Mouse (Mus musculus): Measurements from ENCODE around the gene Tssk1.

Gene Tssk1

DNA sequence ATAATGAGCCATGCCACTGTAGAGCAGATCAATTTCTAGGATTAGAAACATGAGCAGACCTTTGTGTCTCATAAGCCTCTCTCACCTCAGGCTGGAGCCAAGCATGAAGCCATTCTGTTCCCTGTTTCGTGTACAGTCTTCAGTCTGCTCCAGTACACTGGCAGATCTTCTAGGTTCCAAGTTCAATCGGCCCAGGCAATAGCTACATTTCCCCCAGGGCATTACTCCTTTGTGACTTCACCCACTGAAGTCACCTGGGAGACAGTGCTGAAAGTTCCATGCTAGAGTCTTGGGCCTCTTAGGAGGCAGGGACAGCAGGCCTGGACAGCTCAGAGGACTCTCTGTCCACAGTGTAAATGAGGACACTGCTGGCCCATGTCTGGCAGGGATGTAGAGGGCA is at the start of gene Tssk1:
Gene Tssk1 (plus strand): TSS at position 301 of the 400 bp plus-strand sequence.
- no peak for DNase-seq (ENCODE audit: low spot score)

DNA sequence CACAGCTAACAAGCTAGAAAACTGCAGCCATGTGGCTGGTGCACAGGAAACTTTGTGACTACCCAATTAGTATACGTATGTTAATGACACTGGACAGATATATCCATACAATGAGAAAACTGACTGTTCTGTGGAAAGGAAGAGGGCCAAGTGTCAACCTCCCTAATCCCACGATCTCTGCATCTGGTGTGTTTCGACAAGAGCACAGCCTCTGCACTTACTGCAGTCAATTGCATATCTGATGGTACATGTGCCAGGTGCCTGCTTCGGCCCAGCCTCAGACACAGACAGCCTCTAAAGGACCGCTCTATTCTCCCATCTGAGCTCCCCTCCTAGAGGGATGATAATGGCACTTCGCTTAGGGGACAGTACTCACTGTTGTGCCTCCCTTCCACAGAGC is 45.6 kb upstream of the Tssk1 start:
- DNase-seq (ENCODE audit: low spot score): peak; percentile 83

DNA sequence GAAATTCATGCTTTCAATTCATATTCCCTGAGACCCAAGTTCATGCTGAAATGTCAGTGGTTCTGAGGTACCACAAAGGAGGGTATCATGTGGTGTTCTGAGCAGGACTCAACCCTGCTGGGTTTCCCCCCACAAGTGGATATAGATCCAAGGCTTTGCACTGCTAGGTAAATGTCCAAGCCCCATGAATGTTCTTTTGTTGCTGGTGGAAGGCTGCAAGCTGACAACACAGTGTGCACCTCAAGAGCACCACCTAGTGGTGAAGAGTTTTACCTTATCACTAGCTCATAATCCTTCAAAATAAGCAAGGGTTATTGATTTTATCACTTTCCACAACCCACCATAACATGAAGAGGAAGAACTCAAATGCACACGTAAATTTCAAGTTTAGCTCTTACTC is 45.1 kb upstream of the Tssk1 start:
- peak; percentile 80 for DNase-seq (ENCODE audit: low spot score)

DNA sequence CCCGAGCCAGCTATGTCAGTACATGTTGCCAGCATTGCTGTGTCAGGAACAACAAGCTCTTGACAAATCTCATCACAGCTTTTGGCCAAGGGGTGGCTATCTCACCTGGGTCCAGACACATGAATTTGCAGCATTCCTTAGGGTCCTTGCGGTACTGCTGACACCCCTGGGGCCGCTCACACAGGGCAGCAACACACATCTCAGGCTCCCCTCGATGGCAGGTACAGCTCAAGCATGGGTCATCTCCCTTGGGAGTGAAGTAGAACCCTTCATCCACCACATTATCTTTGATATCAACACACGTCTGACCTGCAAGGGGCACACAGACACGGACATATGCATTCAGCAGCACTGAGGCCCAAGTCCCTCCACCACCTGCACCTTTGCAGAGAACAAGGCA is 44.5 kb upstream of the Tssk1 start:
- DNase-seq (ENCODE audit: low spot score): no peak

DNA sequence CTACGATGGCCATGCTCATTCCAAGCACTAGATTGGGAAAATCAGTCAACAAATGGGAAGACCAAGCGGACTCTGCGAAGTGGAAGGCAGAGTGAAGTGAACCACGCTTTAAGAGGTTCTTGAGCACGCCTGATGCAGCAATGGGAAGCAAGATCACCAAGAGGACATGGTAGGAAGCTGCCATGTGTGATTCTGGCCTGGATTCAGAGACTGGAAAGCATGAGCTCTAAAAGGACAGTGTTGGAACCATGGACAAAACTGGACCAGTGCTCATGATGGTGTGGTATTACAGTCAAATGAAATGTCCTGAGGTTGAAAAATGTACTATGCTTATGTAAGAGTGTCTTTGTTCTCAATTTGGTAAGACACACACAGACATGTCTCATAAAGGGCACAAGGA is 42.7 kb upstream of the Tssk1 start:
- no peak for DNase-seq (ENCODE audit: low spot score)

DNA sequence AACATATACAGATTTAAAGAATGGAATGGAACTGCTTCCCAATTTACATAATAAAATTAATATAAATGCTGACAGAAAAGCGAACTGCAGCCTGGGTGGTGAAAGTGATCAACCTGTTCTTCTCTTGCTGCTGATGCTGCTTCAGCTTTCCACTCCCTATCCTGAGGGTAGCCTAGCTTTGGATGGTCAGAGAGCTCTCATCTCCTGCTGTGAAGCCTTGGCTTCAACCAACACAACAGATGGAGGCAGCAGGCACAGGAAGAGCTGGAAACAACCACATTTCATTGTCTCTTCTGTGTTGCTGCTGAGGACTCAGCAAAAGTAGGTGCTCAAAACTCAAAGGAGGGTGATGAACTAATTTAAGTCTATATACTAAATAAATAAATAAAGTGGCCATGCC is 42.2 kb upstream of the Tssk1 start:
- DNase-seq (ENCODE audit: low spot score): no peak

DNA sequence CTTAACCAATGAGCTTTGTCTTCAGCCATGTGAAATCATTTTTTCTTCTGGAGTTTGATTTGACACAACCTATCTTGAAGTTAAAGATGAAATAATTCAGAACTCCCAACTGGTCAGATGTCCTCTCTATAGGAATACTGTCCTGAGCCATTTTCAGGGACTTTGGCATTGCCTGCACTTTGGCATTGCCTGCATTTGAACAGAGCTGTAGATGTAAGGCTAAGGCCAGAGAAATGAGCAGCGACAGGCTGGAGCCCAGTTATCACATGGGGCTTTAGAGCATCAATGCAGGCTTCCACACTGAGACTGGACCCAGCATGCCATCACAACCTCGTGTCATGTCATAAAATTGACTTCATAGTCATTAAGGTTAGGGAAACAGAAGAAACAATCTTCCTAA is 40.8 kb upstream of the Tssk1 start:
- DNase-seq (ENCODE audit: low spot score): no peak

DNA sequence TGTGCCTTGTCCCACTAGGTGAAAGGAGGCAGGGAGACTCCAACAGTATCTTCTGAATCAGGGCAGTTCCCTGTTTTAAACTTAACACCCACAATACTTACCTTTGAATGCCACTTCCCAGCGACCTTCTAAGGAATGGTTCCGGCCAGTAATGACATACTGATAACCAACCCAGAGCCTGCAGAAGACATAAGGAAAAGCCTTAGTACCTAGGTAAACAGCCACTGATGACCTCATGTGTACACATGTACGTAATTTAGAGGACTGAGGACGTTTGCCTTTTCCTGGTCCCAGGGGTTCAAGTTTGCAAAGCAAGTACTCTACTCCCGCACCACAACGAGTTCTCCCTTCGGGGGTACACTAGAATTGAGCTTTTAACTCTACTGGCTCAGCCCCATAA is 36.9 kb upstream of the Tssk1 start:
- no peak for DNase-seq (ENCODE audit: low spot score)

DNA sequence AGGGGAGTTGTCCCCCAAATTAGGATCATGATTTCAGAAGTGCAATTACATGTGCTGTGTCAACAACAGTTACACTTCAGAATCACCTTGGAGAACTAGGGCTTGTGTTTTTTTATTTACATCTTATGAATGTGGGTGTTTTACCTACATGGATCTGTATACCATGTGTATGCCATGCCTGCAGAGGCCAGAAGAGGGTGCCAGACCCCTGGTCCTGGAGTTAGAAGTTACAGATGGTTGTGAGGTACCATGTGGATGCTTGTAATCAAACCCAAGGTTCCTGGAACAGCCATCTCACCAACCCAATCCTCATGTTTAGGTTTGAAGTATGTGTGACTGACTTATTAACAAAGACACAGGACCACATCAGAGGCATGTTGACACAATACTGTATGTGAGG is 35.4 kb upstream of the Tssk1 start:
- peak; percentile 38 for DNase-seq (ENCODE audit: low spot score)

DNA sequence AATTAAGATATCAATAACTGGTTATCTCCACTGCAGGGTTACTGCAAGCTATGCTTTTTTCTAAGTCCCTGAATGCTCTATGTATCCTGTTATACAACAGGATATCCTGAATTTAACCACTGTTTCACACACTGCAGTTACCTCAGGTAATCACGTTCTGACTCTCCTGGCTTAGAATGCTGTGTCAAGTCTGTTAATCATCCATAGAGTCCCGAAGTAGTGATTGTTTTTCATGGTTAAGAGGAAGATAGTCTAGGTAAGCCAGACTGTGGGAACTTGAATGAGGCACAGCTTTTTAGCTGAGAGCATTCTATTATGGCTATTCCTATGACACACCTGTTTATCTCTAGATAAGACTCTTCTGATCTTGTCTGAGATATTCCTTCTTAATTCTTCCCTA is 28.7 kb upstream of the Tssk1 start:
- DNase-seq (ENCODE audit: low spot score): no peak

DNA sequence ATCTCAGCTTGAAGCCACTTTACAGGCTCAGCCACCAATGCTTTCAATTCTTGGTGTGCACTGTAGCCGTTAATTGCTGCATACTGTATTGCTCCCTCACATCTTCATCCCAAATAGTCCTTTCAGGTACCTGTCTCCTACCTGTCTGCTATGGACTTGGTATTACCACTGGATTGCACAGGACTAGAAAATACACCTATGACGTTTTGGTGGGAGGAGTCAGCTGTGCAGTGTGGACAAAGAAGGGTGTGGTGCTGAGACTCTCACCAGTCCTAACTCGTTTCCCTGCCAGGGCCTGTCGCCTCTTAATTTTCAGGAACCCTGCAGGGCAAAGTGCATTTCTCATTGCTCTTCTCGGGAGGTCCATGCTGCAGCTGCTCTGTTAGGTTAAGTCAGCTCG is 28.3 kb upstream of the Tssk1 start:
- no peak for DNase-seq (ENCODE audit: low spot score)

DNA sequence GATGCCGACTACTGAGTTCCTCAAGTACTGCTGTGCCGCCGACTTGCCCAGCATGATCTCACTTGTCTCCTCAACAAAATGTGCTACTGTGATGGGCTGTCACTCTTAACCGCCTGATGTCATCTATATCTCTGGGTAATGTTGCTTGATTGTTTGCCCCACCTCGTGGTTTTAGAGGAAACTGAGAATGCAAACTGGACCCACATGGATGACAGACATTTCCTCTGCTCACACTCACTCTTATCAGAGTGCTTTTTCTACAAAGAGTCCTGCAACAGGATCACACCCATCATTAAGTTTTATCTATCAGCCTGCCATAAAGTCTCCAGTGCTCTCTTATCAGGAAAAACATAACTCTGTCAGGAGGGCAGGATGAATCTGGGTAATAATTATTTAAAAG is 22.8 kb upstream of the Tssk1 start:
- no peak for DNase-seq (ENCODE audit: low spot score)

DNA sequence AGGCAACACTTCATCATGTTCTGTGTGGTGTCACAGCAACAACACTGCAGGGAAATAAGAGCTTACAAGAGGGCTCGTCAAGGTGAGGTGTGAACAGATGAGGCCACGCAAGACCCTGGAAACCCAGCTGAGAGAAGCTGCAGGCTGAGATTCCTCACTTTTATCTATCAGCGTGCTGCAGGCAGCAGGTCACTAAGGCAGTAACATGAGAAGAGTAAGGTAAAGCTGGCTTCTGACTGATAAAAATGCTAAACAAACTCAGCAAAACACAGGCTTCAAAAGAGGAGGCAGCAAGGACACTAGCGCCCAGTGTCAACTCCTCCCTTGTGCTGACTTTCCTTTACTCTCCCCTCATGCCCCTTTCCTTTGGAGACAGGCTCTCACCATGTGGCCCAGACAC is 21.0 kb upstream of the Tssk1 start:
- no peak for DNase-seq (ENCODE audit: low spot score)

DNA sequence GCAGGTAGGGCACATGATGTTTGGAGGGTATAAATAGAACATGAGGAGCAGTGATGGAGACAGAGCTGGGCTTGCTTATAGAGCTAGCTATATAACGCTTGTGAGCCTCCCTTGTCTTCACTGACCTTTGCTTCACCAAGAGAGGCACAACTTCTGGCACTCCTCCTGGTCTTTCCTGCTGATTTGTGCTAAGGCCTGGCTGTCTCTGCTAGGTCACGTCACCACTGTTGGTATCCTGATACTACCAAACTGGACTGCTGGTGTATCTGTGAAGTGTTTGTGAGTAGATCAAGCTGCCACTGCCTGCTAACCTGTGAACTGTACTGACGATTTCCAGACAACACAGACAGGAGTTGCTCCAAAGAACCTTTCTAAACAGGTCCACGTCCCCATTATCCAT is 18.8 kb upstream of the Tssk1 start:
- DNase-seq (ENCODE audit: low spot score): no peak

DNA sequence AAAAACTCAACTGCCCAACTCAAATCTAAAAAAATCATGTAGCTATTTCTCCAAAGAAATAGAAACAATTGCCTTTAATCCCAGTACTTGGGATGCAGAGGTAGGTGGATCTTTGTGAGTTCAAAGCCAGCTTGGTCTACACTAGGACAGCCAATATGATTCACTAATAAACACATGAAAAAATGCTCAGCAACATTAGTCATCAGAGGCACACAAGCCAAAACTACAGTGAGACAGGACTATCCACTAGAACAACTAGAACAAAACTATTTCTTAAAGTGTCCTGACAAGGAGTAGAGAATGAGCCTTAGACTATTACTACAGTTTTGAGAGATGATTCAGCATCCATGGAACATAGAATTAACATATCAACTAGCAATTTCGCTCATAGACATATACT is 17.9 kb upstream of the Tssk1 start:
- no peak for DNase-seq (ENCODE audit: low spot score)

DNA sequence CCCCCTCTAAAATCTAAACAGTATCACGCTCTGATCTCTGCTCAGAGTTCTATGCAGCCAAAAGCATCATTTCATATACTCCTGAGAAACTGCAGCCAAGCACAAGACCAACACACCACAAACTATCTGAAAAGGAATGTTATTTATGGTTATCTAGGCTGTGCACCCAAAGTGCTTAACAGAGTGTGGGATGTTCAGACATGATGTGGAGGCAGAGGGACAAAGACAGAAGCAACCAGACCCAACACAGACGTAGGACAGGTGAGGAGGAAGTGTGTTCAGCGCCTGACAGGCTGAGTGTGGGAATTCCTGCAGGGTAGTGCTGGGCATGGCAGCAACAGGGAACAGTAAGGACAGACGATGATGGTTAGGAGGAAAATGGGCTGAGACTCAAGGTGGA is 14.5 kb upstream of the Tssk1 start:
- no peak for DNase-seq (ENCODE audit: low spot score)

DNA sequence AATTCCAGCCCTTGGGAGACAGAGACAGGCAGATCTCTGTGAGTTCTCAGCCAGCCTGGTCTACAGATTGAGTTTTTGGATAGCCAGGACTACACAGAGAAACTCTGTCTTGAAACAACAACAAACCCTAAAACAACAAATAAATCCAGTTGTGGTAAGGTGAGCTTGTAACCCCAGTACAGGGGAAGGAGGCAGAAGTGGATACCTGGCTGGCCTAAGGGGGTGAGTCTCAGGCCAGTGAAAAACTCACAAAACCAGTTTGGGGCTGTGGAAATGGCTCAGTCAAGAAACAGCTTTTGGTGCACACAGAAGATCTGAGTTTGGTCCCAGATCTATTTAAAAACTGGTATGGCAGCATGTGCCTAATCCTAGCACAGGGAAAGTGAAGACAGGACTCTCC is 11.8 kb upstream of the Tssk1 start:
- no peak for DNase-seq (ENCODE audit: low spot score)

DNA sequence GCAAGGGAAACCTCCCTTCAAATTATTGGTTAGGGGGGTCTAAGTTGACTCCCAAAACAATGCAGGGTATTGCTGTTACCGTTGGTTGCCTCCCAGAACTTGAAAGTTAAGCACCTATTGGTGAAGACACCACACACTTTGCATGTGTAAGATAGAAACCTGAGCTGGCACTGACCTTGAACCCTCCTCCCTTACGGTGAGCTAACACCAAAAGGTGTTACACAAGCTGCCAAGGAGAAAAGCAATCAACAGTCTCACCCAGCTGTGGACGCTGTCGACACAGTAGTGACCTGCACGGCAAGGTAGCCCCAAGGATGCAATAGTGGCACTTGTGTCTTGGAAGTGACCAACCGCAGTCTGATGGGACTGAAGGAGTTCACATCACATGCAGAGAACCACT is 9.9 kb upstream of the Tssk1 start:
- no peak for DNase-seq (ENCODE audit: low spot score)

DNA sequence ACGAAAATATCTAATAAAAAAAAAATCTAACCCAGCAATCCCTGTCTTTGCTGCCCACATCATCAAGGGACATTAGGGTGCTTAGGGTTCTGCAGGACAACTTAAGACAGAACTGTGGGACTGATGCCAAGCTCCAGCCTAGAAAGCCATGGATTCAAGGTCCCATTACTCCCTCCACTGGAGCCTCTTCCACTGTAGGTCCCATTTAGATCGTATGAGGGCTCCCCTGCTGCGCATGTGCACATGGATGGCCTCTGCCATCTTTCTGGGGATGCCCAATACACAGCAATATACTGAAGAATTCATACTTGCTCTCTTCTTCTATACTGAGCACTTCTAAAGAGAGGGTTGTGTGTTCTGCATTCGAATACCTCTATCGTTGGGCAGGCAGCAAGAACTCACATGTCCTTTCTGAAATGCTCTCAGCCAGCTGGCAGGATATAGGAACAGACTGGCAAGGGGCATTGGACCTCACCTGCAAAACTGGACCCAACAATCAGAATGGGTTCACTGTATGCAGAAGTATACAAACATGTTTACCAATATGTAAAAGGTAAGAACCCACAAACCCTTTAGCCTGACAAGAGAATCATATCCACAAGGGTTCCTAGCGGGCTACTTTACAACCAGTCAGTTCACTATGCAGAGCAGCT is 4.2 kb upstream of the Tssk1 start:
- DNase-seq (ENCODE audit: low spot score): no peak

DNA sequence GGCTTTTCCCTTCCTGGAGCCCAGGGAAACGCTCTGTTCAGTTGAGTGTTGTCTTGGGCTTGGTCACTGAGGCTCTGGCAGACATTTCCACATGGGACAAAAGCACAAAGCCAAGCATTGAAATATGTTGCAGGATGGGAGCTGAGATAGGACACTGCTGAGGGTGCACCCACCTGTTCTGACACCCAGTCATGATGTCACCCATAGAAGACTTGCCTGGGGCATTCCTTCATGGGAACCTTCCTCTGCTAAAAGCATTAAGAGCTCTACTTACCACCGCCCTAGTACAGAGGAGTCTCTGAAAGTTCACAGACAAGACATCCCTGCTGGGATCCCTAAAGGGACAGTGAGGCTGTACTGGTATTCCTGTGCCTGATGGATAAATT is 3.7 kb upstream of the Tssk1 start:
- peak; percentile 15 for DNase-seq (ENCODE audit: low spot score)

DNA sequence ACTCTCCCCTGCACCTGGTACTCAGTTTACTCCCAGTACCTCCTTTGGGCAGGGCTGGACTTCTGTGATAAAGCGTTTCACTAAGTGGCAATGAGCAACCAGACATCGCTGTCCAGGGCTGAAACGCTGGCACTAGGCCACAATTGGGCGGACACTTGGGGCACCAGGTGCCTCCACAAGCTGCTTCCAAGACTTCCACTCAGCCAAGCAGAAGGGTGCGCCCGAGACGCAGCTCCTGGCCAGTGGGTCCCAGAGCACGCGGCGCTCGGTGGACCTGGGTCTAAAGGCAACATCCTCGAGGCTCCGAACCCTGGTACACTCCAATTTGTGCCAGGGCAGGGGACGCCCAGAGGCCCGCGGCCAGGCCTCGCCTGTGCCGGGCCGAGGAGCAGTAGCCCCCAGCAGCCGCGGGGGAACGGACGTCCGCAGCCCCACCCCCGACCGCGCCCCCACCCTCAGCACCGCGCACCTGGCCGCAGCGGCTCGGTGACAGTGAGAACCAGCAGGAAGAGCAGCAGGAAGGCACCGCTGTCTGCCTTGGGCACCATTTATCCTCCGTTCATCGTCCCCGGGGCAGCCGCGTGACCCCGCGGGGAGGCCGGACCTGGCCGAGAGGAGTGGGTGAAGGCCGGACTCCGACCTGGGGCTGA is 3.0 kb upstream of the Tssk1 start:
- peak; percentile 93 for DNase-seq (ENCODE audit: low spot score)

DNA sequence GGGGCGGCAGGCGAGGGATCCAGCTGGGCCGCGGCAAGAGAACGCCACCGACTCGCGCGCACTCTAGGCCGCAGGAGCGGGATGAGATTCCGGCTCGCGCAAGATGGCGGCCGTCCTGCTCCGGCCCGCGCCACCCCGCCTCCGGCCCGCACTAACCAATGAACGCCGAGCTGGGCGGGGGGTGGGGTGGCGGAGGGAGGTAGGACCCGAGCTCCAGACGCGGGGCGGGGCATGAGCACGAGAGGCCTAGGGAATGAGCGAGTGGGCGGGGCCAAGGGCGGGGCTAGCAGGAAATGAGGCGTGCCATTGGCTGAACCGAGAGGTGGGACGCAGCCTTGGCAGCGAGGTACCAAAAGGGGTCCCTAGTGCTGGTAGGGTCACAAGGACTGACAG is 2.5 kb upstream of the Tssk1 start, which contains the start of gene Gm20518:
Gene Gm20518 (minus strand): TSS at position 105 of the 393 bp plus-strand sequence.
- DNase-seq (ENCODE audit: low spot score): peak; percentile 97

DNA sequence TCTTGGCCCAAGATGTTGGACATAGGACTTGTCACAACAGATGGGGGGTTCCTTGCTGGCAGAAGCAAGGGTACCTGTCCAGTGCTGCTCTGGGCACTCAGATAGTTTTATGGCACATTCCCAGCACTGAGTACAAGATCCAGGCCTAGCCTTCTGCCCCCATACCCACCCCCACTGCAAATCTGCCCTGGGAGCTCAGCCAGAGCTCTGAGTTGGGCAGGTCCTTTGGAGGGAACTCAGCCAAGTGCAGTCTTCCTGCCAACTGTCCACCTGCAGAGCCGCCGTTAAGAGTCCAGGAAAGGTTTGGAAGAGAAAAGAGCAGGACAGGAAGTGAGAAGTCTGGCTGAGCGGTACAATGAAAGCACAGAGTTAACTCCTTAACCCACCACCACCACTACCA is 1.4 kb upstream of the Tssk1 start:
- DNase-seq (ENCODE audit: low spot score): peak; percentile 16

DNA sequence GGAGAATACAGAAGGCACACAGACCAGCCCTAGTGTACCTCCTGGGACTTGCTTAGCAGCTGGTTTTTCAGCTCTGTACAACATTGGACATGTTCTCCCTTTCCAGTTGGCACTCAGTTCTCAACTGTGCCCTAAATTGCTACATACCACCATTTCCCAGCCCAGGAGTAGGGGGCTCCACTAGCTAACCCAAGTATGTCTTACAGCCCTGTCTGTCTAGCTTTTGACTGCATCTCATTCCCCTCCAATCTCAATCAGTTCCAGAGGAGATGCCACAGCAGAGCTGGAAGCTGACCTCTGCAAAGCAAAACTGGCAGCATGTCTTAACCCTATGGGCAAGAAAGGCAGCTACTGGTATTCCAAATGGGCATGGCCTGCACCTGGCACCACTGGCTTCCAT is 2.1 kb downstream of the Tssk1 start:
- no peak for DNase-seq (ENCODE audit: low spot score)

Data from MN1 (cell line).